In the genomic region with DNA sequence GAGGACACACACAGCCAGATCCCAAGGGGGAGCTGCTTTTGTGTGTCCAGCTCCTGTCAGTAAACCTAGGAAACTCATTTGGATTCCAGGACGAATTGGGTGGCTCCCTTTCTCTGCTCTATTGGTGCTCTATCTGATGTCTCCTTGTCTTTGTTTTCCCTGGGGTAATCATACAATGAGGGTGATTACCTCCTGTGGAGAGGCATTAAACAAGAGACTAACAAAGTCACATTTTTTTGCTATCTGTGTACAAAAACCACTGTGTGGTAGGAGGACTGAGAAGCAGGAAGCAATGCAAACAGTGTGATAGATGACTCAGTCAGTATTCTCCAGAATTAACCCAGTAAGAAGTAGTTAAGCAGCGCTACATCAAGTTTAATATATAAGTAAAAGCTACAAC, we compare ENCODE assay signal across 25 mouse cellular contexts. TPM values are rescaled to one million over a fixed set of nuclear protein-coding genes. Genes with fewer than 3 reads are reported as not detected.
"Had no signal": no experiment of that assay in that cellular context is flagged by ENCODE, and none has a peak within 500 bp of the region (broad histone marks: within the 10 kb centered on the region; RNA-seq: fewer than 3 reads in every experiment).

No protein-coding gene starts in this region.

- H3K9ac ChIP-seq: liver, embryonic 13.5 days; midbrain, embryonic 13.5 days; neural tube, embryonic 13.5 days had no signal

- H3K4me3 ChIP-seq: layer of hippocampus, adult 2 months; left cerebral cortex, adult 2 months; liver, embryonic 13.5 days; midbrain, embryonic 10.5 days; midbrain, embryonic 13.5 days; myocyte; neural tube, embryonic 13.5 days had no signal

- H3K9me3 ChIP-seq: liver, embryonic 13.5 days; midbrain, embryonic 10.5 days; midbrain, embryonic 13.5 days; neural tube, embryonic 13.5 days had no signal

- H3K27me3 ChIP-seq: liver, embryonic 13.5 days; midbrain, embryonic 13.5 days; neural tube, embryonic 13.5 days had no signal

- DNase-seq: kidney, postnatal 25 days; layer of hippocampus, adult 9-11 months; liver, embryonic 13.5 days; lung, adult 2 months; lung, postnatal 14 days; lung, postnatal 4 days; thymus, adult 18-20 months; thymus, postnatal 14 days; thymus, postnatal 4 days had no signal

- H3K36me3 ChIP-seq: liver, embryonic 13.5 days; midbrain, embryonic 10.5 days; midbrain, embryonic 13.5 days; neural tube, embryonic 13.5 days had no signal

- H3K4me1 ChIP-seq: liver, embryonic 13.5 days; midbrain, embryonic 10.5 days; midbrain, embryonic 13.5 days; neural tube, embryonic 13.5 days had no signal

- H3K27ac ChIP-seq: kidney, postnatal 0 days; layer of hippocampus, adult 2 months; left cerebral cortex, adult 2 months; liver, embryonic 13.5 days; midbrain, embryonic 10.5 days; midbrain, embryonic 13.5 days; neural tube, embryonic 13.5 days had no signal

RNA-seq across cellular contexts. Expression of gene Fmr1nb, which starts 21.6 kb away (rescaled TPM):
- total RNA-seq: layer of hippocampus, adult 2 months; layer of hippocampus, postnatal 25 days; left cerebral cortex, adult 2 months; liver, adult 2 months; monocyte, adult 5-6 weeks; neutrophil, adult 5-6 weeks had no signal
- polyA plus RNA-seq: kidney, embryonic 14.5 days; large intestine, adult 2 months; limb, embryonic 11.5 days; liver, adult 2 months; lung, adult 2 months; midbrain, embryonic 16.5 days; myocyte; neural tube, embryonic 13.5 days; stomach, embryonic 16.5 days had no signal
